Mouse (Mus musculus) layer of hippocampus, adult 9-11 months (tissue): ENCODE results near the gene Frmd8.

Experiments used
- DNase-seq: peaks from one replicate; pipeline ENCODE4 v3.0.0; 2022

Gene Frmd8

DNA sequence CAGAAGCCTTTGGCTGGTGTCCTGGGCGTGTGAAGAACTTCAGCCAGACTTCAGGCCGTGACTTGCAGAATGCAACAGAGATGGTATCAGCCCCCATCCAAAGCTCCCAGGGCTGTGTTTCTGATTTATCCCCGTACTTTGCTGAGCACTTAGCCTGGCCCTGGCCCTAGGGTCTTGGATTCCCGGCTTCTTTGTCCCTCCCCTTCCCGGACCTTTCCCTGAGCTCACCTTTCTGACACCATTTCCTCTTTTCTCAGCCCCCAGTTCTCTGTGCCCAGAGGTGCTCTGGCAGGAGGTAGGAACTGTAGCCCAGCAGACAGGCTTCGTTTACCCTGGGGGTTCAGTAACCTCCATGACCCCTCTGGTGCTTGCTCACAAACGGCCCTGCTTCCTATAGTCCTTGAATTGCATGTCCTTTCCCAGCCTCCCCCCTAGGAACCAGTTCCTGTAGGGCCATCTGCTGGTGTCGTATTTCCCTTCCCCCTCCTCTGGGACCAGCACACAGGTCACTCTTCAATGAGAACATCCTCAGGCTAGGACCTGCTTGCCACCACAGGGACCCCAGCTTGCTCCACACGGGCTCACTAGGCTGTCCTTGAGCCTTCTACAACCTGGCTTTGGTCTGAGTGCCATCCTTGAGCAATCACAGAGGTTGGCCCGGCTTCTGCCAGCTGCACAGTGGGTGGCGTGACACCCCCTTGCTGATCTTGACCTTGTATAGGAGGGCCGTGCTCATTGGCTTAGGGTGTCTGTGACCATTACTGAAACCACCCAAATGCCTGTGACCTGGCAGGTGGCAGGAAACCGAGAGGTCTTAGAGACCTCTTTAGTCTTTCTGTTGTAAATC lies 26.0 kb downstream of the Frmd8 start:
- DNase-seq, result no peak

DNA sequence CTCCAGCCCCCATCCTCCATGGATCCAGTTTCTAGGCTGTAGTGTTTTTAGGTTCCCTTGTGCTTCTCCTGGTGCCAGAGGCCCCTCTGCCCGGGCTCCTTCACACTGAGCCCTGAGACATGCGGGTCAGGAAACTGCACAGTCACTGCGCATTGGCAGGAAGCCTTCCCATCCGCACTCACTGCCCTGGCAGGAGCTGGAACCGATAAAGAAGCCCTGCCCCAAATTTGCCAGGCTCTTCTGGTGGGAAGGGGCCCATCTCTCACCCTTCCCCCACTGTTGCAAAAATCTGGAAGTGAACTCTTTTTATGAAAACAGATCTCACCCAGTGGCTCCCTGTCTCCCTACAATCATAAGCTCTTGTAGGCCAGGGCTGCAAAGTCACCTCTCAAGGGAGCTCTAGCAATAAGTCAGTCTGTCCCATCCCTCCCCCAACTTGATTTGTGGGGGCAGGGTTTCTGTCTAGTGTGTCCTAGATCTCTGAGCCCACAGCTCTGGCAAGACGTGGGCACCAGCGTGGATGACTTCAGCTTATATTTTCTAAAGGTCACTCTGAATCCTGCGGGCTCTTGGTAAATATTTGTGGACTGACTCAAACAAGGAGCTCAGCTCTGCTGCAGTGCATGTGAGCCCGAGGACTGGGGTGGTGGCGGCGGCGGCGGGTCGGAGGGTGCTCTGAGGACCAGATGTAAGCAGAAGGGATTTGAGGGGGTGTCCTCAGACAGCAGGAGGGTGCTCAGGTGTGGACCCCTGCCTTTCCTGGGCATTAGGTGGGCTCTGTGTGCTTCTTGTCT lies 26.8 kb downstream of the Frmd8 start:
- DNase-seq, result no peak

DNA sequence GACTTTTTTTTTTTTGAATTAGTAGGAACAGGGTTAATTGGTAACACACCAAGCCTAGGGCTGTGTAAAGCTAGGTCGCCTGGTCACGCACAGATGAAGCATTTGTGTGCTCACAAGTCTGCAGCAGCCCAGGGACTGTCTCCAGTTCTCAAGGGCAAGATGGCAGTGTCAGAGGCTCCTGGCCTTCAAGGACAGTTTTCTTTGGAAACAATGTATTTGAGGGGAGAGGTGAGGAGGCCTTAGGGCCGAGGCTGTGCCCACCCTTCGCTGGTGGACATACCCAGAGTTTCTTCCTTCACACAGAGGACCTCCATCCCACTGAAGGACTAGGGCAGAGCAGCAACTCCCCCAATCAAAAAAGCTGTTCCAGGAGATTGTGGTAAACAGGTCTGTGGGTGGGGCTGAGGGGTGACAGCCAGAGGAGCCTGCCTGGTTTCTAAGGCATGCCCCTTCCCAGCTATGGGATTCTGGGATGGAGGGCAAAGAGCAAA lies 27.7 kb downstream of the Frmd8 start:
- DNase-seq, result no peak

DNA sequence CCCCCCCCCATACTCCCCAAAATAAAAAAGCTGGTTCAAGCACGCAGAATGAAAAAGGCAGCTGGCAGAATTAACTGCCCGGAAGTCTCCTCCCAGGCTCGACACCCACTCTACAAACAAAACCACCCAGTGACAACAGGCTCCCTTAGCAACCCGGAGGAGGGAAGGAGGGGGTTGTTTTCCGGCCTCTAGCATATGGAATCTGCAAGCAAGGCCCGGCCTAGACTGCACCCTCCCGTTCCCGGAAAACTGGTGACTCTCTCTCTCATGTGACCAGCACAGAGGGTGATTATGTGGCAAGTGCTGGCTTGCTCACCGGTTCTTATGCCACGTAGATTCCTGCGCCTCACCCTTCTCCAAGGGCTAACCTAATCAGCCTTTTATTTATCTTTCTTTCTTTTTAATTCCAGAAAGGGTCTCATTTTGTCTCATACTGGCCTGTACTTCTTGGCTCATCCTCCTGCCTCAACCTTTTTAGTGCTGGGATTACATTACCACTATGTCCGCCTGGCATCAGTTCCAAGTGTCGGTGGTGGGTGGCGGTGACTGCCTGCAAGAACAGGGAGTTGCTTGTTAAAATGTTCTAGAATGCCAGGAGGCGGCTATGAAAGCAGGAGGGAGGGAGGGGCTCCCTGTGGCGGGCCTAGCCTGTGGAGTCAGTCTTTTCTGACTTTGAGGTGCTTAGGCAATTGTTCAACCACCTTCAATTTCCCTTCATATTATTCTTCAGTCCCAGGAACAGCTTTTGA lies 28.3 kb downstream of the Frmd8 start:
- DNase-seq, result peak; percentile 97

DNA sequence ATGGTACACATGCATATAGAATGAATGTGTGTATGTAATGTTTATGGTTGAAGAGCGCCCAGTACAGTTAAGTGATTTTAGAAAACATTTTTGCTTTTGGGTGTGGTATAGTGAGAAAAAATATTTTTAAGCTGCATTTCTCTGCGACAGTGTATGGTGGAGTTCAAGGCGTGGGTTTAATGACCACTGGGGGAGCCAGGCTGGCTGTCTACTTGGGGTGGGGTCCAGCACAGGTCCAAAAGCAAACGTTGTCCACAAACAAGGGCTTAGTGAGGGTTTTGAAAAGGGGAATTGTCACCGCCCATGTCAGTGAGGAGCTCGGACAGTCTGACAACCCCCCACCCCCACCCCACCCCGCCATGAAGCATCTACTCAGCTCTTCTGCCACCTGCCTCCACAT lies 28.9 kb downstream of the Frmd8 start:
- no peak for DNase-seq

DNA sequence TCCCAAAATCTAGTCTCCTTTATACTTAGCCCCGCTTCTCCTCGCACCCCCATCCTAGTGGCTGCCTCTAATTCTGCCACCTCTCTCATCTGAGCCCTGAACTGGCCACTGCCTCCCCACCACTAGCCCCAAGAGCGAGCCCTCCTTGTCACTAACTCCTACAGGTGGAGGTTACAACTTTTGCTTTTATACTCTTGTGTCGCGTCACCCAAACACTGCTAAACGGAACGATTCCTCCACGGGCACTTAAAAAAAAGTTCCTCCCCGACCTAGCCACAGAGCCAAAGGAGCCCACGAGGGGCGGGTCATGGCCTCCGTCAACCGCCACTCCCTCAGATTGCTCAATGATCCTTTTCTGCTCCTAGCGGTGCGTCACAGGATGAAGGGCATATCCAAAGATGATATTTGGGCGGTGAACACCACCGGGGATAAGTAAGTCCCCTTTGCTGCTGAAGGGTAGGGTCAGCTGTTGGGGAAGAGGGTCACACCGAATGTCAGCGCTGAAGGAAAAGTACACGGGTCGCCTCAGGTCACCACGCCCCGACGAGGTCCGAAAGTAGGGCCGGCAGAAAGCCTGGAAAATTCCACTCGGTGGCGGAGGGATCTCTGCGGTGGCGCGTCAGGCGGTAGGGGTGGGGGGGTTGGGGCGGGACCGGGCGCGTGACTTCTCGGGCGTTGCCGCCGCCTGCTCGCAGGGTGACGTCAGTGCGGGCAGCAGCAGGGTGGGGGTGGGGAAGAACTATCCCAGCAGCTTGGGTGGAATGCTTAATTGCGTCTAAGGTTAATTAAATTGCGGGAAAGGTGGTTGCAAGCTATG lies 29.5 kb downstream of the Frmd8 start:
- peak; percentile 92 for DNase-seq

DNA sequence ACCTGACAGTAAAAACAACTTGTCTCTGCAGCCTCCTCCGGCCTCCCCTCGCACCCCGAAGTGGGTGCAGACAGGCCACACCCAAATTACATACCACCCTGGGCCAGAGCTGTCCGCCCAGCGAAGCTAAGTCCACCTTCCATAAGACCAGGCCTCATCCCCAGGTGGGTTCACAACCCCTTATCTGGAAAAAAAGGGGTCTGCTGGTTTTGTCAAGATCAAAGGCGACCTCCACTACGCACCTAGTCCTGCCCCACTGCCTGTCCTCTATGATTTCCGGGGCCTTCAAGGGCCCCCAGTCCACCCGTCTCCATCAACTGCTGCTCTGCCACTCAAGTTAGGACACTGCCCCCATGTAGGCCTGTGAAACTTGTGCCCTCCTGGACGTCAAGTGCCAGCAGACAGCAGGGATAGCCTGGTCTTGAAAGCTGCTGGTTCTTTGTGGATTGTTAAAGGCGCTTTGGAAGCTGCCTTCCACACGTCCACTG lies 30.2 kb downstream of the Frmd8 start:
- no peak for DNase-seq

DNA sequence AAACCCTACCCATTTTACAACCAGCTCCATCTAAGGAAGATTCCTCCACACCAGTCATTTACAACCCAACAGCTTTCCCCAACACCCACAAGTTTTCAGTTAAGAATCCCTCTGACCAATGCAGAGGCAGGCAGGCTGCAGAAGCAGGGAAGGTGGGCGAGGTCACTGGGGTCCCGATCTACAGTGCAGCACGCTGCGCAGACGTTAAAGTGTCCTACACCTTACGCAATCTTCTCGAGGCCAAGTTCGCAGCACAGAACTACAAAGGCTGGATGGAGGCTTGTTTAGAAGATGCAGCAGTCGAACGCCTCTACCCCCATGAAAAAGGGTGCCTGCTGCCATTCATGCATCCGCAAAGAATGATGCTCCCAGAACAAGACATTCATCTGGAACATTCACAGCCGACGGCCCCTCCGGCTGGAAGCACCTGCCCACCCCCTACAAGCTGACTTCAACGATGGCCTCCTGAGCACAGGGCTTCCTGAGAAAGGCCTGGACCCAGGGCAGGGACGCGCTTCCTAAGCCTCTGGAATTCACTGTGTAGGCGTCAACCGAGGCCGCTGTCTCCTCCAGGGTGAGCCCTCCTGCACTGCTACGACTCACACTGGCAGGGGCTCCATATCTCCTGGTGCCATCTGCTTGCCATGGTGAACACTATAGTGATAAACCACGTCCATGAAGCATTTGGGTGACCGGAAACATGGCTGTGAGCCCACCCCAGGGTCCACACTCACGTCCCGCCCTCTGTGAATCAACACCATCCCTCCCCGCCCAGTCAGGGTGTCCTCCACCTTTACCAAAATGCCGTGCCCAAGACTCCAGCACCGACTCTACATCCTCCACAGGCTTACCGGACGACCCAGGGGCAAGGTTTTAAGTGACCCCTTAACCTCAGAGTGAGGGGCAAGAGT lies 31.0 kb downstream of the Frmd8 start:
- no peak for DNase-seq

DNA sequence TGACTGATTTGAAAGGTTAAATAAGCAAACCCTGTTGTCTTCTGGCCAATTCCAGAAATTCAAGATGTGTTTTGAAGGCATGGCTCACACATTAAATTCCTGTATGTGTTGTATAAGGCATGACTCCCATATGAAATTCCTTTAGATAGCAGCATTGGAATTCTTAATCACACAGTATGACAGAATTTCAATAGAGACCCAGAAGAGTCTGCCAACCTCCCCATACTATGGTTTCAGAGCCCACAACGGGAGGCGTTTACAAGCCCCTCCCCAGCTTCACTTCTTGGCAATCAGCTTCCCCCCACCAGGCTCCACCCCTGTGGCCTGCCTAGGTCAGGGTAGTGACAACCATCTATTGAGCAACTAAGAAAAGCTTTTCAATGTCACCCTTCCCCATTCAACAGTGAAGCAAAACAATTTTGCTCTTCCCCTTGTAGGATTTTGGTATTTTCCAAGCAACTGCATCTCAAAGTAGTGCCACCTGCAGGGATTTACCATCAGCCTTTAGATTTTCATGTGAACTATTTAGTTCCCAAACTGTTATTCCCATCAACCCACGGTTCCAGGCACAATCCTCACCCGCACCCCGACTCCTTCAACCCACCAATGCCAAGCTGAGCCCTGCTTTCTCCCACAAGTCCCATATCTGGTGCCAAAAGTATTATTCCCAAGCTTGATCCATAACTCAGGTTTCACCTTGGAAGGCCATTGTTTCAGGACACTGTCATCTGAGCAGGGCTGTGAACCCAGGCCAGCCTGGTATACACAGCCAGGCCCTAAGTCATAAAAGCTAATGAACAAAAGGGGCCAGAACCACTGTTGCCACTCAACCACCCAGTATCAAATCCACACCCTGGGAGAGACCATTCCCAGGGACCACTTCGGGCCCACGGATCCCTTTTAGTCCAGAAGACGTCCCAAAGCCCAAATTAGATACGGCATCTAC lies 32.0 kb downstream of the Frmd8 start:
- no peak for DNase-seq

DNA sequence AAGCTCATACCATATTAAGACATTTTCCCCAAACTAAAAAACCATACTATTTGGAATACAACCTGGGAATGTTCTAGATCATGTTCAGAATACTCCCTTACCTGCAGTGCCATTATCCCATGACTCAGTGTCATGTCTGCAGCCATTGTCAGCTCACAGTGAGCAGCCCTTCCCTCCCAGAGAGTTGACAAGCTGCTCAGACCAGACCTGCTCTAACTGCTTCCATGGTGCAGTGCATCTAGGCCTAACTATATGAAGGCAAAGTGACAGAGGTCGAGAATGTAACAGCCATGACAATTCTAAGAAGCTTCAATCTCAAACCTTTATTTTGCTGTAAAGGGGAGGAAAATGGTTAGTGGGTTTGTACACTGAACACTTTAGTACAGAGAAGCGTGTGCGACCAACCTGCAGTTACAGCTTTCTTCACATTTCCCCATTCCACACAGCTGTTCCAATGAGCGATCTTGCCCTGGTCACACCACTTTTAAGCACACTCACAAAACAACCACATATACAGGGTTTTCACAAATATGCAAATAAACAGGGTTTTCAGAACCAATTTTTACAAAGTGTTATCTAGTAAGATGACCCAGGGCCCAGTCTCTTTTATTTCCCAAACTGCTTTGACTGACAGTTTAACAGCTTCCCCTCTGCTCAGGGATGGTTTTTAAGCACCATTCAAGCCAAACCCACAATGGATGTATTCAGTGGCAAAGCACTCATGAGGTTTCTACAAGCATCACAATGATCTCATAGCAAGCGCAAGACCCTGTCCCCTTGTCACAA lies 32.9 kb downstream of the Frmd8 start:
- no peak for DNase-seq

DNA sequence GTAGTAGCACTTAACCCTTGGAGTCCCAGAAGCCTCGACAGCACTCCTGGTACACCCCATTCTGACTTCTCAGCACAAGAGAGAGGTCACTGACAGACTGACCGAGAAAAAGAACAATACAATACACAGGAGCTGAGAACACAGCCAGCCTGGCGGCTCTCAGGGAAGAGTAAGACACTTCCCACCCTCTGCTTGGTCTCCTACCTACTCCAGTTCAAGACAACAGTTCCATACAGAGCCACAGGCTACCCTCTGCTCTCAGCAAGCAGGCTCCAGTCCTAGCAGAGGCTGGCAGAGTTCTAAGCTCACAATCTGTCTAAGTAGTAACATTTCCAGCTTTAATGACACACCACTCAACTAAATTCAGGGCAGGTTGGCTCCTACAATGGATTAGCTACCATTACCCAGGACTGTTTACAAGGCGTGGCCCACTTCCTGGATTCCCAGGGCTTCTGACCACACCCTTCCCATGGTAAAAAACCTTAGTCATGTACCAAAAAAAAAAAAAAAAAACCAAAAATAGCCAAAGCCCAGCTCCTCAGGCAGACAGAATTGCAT lies 33.6 kb downstream of the Frmd8 start:
- DNase-seq, result no peak

DNA sequence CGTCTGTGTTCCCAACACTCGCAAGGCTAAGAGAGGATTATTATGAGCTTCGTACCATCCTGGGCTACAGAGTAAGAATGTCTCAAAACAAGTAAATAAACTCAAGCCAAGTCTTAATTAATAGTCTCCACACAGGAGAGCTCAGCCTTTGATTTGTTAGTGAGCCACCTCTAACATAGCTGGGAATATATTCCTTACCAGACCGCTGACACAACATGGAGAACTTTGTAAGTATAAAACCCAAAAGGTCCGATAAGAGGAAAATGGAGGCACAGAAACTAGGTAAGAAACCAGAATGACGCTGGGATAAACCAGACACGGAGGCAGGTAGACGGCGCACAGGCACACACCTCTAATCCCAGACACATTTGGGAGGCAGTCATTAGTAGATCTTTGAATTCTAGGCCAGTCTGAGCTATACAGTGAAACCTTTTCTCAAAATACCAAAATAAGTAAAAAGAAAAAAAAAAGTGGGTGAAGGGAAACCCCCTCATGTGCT lies 34.1 kb downstream of the Frmd8 start:
- DNase-seq, result no peak

DNA sequence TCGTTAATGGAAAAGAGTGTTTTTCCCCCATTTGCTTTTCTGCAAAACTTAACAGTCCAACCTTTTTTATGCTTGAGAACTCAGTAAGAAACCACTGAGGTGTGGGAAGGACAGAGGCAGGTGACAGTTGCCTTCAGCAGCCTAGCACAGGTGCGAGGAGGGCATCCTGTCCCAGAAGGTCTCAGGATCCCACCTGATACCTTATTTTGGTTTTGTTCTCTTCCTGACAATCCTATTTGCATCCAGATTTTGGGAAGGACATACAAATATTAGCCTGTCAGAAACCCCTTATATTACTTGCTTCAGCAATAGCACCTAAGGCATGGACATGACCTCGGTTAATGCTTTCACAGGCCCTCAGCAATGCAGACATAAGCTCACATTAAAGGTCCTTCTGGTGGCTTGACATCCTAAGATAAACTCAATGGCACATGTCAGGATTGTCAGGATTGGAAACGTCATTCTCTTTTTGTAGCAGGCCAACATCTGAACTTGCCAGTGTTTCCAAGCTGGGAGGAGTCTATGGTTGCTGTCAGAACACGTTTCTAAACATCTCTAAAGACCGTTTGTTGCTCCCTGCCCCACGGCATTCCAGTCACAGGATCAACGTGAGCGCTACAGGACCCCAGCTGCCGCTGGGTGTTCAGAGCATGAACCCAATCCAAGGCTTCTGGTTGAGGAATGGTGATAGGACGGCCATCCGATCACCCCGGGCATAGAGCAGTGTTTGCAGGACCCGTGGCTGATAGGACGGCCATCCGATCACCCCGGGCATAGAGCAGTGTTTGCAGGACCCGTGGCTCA lies 34.8 kb downstream of the Frmd8 start:
- no peak for DNase-seq

DNA sequence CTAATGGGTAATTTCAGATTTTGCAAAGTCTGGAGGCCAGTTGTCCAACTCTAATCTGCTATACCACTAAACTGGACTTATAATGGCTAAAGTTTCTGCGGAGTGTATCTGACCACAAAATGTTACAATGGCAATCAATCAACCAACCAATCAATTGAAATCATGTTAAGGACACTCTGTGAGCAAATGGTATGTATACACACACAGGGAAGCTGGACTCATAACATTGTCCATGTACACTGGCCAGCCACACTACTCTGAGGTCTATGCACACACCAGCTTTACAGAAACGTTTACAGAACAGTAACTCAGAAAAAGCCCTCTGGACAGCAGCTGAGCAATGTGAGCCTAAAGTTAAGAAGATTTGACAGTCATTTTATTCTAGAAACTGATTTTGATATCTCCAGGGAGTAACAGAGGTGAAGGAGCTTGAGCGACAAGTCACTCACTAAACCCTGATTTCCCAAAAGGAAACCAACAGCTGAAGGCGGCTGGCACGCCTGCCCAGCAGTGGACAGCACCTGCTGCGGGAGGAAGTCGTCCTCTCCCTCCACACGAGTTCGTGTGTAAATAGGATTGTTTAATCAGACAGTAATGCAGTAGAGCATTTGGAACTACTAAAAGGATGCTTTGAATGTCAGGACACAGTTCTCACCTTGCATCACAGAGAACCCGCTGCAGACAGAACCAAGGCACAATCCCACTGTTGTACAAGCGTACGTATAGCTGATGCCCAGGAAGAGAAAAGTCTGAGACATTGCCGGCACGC lies 35.6 kb downstream of the Frmd8 start:
- DNase-seq, result no peak

DNA sequence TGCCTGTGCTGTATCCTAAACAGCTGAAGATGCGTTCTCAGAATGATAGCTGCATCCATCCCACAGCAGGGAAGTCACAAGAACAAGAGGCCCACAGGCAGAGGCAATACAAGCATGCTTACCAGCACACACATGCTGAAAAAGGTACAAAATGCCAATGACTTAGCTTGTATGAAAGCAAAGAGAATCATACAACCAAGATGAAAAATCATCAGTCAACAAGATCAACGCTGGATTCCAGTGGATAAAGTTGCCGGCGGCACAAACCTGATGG lies 36.2 kb downstream of the Frmd8 start:
- DNase-seq, result no peak

DNA sequence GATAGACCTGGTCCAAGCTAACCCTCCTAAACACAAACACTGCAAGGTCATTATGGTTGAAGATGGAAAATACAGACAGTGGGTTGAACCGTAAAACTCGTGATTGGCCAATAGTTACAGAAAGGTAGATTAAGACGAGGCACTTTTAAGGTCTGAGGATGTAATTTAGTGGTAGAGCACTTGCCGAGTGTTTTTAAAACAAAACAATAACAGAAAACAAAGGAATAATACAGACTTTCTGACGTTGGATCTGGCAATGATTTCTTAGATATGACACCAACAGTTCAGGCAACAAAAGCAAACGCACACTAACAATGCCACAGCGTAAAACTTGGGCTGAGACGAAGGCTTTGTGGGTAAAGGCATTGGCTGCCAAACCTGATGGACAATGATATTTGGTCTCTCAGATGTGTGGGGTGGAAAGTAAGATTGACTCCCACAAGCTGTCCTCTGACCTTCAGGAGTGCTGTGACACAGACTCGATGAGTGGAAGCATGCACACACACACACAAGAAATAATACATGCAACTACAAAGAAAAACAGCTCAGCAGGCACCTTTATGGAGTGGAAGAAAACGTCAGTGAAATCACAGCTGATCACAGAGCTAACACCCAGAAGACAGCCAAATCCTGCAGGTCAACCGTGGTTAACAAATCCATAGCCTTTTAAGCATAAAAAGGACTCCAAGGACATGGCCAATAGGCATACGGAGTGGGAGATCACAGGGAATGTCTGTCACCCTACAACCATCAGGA lies 36.8 kb downstream of the Frmd8 start:
- DNase-seq, result no peak
